In the genomic region with DNA sequence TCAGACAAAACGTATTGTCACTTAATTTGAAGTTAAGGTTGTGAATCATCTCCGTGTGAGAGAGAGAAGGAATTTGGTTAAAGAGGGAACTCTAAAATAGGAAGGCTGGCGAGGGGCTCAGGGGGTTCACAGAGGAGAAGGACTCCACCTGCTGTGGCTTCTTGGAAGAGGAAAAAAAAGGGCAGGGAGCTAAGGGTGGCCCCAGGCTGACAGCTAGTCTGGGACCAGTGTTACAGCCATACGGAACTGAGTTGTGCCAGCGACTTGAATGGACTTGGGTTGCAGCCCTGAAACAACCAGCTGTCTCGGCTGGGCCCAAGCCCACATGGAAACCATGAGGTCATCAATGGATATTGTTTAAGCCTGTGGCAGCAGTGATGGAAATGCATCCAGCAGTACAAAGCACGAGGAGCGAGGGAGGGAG, we compare ENCODE assay signal across 8 mouse cellular contexts. TPM values are rescaled to one million over a fixed set of nuclear protein-coding genes. Genes with fewer than 3 reads are reported as not detected.
A peak's percentile ranks its signal among the peaks of the same experiment; 100 is the strongest.
DNase-seq lines count a peak whose midpoint lies in the region; ATAC-seq and TF ChIP-seq lines count a peak whose summit lies in the region.

No protein-coding gene starts in this region.

- no peaks in the 10 kb centered on the region for H3K27me3 ChIP-seq in forebrain, embryonic 14.5 days (replicated peaks; ENCODE audit: control insufficient read depth, insufficient read depth, low read length)
- H3K27me3 ChIP-seq in hindbrain, embryonic 10.5 days (ENCODE audit: insufficient read depth, poor library complexity, severe bottlenecking): no peaks in the 10 kb centered on the region
- H3K27me3 ChIP-seq in liver, embryonic 12.5 days (replicated peaks): no peaks in the 10 kb centered on the region
- no peaks in the 10 kb centered on the region for H3K27me3 ChIP-seq in myocyte (ENCODE audit: control insufficient read depth, insufficient read depth, insufficient read length)

- no peak for TF ChIP-seq POLR2A in bone marrow, adult 2 months (IDR thresholded peaks at IDR 0.05; ENCODE audit: borderline replicate concordance, control insufficient read depth, low read depth, low read length)
- peak; percentile 73 for TF ChIP-seq POLR2A in myocyte (IDR thresholded peaks at IDR 0.05; ENCODE audit: insufficient read length, low read depth)

- peak overlapping the region; percentile 60 for H3K4me2 ChIP-seq in forebrain, embryonic 14.5 days (ENCODE audit: low read length)
- H3K4me2 ChIP-seq in liver, embryonic 12.5 days: peak overlapping the region; percentile 83
- peak overlapping the region; percentile 74 for H3K4me2 ChIP-seq in myocyte (ENCODE audit: low read depth)

- WGBS in bone marrow, adult 2 months: 11% methylated on average over 8 of the region's 8 CpGs
- 2% methylated on average over 8 of the region's 8 CpGs for WGBS in forebrain, embryonic 14.5 days
- 17% methylated on average over 8 of the region's 8 CpGs for WGBS in hindbrain, embryonic 10.5 days
- WGBS in liver, embryonic 12.5 days (ENCODE audit: insufficient replicate concordance): 15% methylated on average over 8 of the region's 8 CpGs

- H3K36me3 ChIP-seq in forebrain, embryonic 14.5 days (ENCODE audit: control insufficient read depth, insufficient read depth, low read length): peaks cover 5% of the 10 kb centered on the region
- H3K36me3 ChIP-seq in hindbrain, embryonic 10.5 days: peaks cover 42% of the 10 kb centered on the region
- peaks cover 37% of the 10 kb centered on the region for H3K36me3 ChIP-seq in liver, embryonic 12.5 days
- peaks cover 5% of the 10 kb centered on the region for H3K36me3 ChIP-seq in myocyte (ENCODE audit: control insufficient read depth, insufficient read depth)

- peaks cover 8% of the 10 kb centered on the region for H3K4me1 ChIP-seq in bone marrow, adult 2 months (ENCODE audit: control insufficient read depth, insufficient read depth, low read length)
- peaks cover 22% of the 10 kb centered on the region for H3K4me1 ChIP-seq in forebrain, embryonic 14.5 days (ENCODE audit: control insufficient read depth, insufficient read depth, low read length)
- H3K4me1 ChIP-seq in hindbrain, embryonic 10.5 days (replicated peaks): peaks cover 26% of the 10 kb centered on the region
- H3K4me1 ChIP-seq in liver, embryonic 12.5 days: peaks cover 53% of the 10 kb centered on the region

- peak overlapping the region; percentile 24 for H3K27ac ChIP-seq in bone marrow, adult 2 months (ENCODE audit: control insufficient read depth, insufficient read depth, low read depth, low read length, poor library complexity)
- peak overlapping the region; percentile 82; the same call in 1 of the 2 replicates for H3K27ac ChIP-seq in forebrain, embryonic 14.5 days (ENCODE audit: low read depth, low read length)
- H3K27ac ChIP-seq in hindbrain, embryonic 10.5 days: peak overlapping the region; percentile 93
- peak overlapping the region; percentile 96 for H3K27ac ChIP-seq in liver, embryonic 12.5 days

- no peaks in the 10 kb centered on the region for H3K9me3 ChIP-seq in forebrain, embryonic 14.5 days (replicated peaks; ENCODE audit: control insufficient read depth, low read length)
- H3K9me3 ChIP-seq in hindbrain, embryonic 10.5 days: no peaks in the 10 kb centered on the region
- H3K9me3 ChIP-seq in liver, embryonic 12.5 days (replicated peaks): no peaks in the 10 kb centered on the region

- no peak for TF ChIP-seq CTCF in bone marrow, adult 2 months (IDR thresholded peaks at IDR 0.05; ENCODE audit: control insufficient read depth, insufficient read depth, low read length)

- H3ac ChIP-seq in myocyte (ENCODE audit: control insufficient read depth, insufficient read length): peak overlapping the region; percentile 60

- peaks cover 47% of the 10 kb centered on the region for H3K79me2 ChIP-seq in myocyte (ENCODE audit: control insufficient read depth, insufficient read depth)

- DNase-seq in frontal cortex, postnatal 25 days (ENCODE audit: low spot score in 2 of 2): no peak
- peak; percentile 87 for DNase-seq in forebrain, embryonic 14.5 days (ENCODE audit: low spot score)
- peak; percentile 14 for DNase-seq in hindbrain, embryonic 10.5 days (ENCODE audit: low spot score)
- no peak for DNase-seq in thymus, postnatal 10 days (ENCODE audit: low spot score in 2 of 2)

- peak overlapping the region; percentile 60 for H3K4me3 ChIP-seq in bone marrow, adult 2 months (replicated peaks; ENCODE audit: control insufficient read depth, low read depth, low read length)
- peak overlapping the region; percentile 89 for H3K4me3 ChIP-seq in forebrain, embryonic 14.5 days (ENCODE audit: low read depth, low read length)
- H3K4me3 ChIP-seq in hindbrain, embryonic 10.5 days: peak overlapping the region; percentile 76
- peak overlapping the region; percentile 97 for H3K4me3 ChIP-seq in liver, embryonic 12.5 days
- H3K4me3 ChIP-seq in myocyte: peak overlapping the region; percentile 83

- peak overlapping the region; percentile 97 for H3K9ac ChIP-seq in forebrain, embryonic 14.5 days (ENCODE audit: low read length)
- peak overlapping the region; percentile 99 for H3K9ac ChIP-seq in liver, embryonic 12.5 days

- ATAC-seq in frontal cortex, adult (ENCODE audit: low TSS enrichment): peak; percentile 8; the same call in 1 of the 2 replicates
- peak; percentile 71 for ATAC-seq in forebrain, embryonic 14.5 days
- ATAC-seq in liver, embryonic 12.5 days: no peak

TF ChIP-seq in myocyte, 11 proteins besides CTCF, POLR2A, EP300 and RAD21:
- TF ChIP-seq MYOG (IDR thresholded peaks at IDR 0.05; ENCODE audit: control insufficient read depth in 1 of 3, insufficient read depth in 1 of 3, insufficient read length in 2 of 3, low read depth in 2 of 3) (peak; percentile 62 to 92 (median 78)), MAX (IDR thresholded peaks at IDR 0.05; ENCODE audit: low read depth) (peak; percentile 58), TCF3 (IDR thresholded peaks at IDR 0.05; ENCODE audit: insufficient read length, low read depth) (peak; percentile 7), REST (IDR thresholded peaks at IDR 0.05; ENCODE audit: insufficient read depth, insufficient read length) (no peak), POLR2AphosphoS2 (IDR thresholded peaks at IDR 0.05; ENCODE audit: insufficient read length, low read depth) (peak; percentile 82), TCF12 (IDR thresholded peaks at IDR 0.05; ENCODE audit: insufficient read depth, poor library complexity, severe bottlenecking) (peak; percentile 44), MYOD1 (IDR thresholded peaks at IDR 0.05; ENCODE audit: control insufficient read depth in 1 of 3, insufficient read length in 2 of 3, low read depth in 2 of 3) (peak; percentile 58 to 89 (median 79)), SRF (IDR thresholded peaks at IDR 0.05; ENCODE audit: control insufficient read depth, insufficient read length, low read depth) (no peak)

RNA-seq across cellular contexts. Expression of gene Ube2g2, which starts 1.0 kb away (rescaled TPM):
- 21.5 and 35.5 TPM in 2 replicates for polyA plus RNA-seq in bone marrow, adult 2 months (2011; ENCODE audit: insufficient read depth, insufficient read length, low replicate concordance, missing spikeins)
- polyA plus RNA-seq in forebrain, embryonic 14.5 days (2014; fragmentation: Nextera tagmentation; extraction: Ambion mirVana): 72.6 and 73.6 TPM in 2 replicates
- polyA plus RNA-seq in hindbrain, embryonic 10.5 days (2016; fragmentation: Nextera tagmentation; extraction: Ambion mirVana): 100 and 103 TPM in 2 replicates
- polyA plus RNA-seq in liver, embryonic 12.5 days (2016; fragmentation: Nextera tagmentation; extraction: Ambion mirVana): 55.7 and 59.9 TPM in 2 replicates
- polyA plus RNA-seq in myocyte (2012; fragmentation: generic; extraction: Trizol): 181 TPM

RNA-seq across cellular contexts. Expression of gene Gm49325, which starts 17.1 kb away (rescaled TPM):
- polyA plus RNA-seq in bone marrow, adult 2 months (2011; ENCODE audit: insufficient read depth, insufficient read length, low replicate concordance, missing spikeins): not detected in 2 replicates
- 1.7 and 16.2 TPM in 2 replicates for polyA plus RNA-seq in forebrain, embryonic 14.5 days (2014; fragmentation: Nextera tagmentation; extraction: Ambion mirVana)
- 4.4 TPM in 1 of 2 replicates, not detected in the other for polyA plus RNA-seq in hindbrain, embryonic 10.5 days (2016; fragmentation: Nextera tagmentation; extraction: Ambion mirVana)
- polyA plus RNA-seq in liver, embryonic 12.5 days (2016; fragmentation: Nextera tagmentation; extraction: Ambion mirVana): 5.1 TPM in 1 of 2 replicates, not detected in the other
- 8.8 TPM for polyA plus RNA-seq in myocyte (2012; fragmentation: generic; extraction: Trizol)

RNA-seq across cellular contexts. Expression of gene Sumo3, which starts 17.2 kb away (rescaled TPM):
- polyA plus RNA-seq in bone marrow, adult 2 months (2011; ENCODE audit: insufficient read depth, insufficient read length, low replicate concordance, missing spikeins): 69.9 and 76.0 TPM in 2 replicates
- polyA plus RNA-seq in forebrain, embryonic 14.5 days (2014; fragmentation: Nextera tagmentation; extraction: Ambion mirVana): 277 and 308 TPM in 2 replicates
- polyA plus RNA-seq in hindbrain, embryonic 10.5 days (2016; fragmentation: Nextera tagmentation; extraction: Ambion mirVana): 336 and 389 TPM in 2 replicates
- 138 and 146 TPM in 2 replicates for polyA plus RNA-seq in liver, embryonic 12.5 days (2016; fragmentation: Nextera tagmentation; extraction: Ambion mirVana)
- polyA plus RNA-seq in myocyte (2012; fragmentation: generic; extraction: Trizol): 127 TPM

RNA-seq across cellular contexts. Expression of gene Pttg1ip, which starts 41.6 kb away (rescaled TPM):
- 38.1 and 67.0 TPM in 2 replicates for polyA plus RNA-seq in bone marrow, adult 2 months (2011; ENCODE audit: insufficient read depth, insufficient read length, low replicate concordance, missing spikeins)
- 74.1 and 85.5 TPM in 2 replicates for polyA plus RNA-seq in forebrain, embryonic 14.5 days (2014; fragmentation: Nextera tagmentation; extraction: Ambion mirVana)
- polyA plus RNA-seq in hindbrain, embryonic 10.5 days (2016; fragmentation: Nextera tagmentation; extraction: Ambion mirVana): 66.6 and 67.2 TPM in 2 replicates
- polyA plus RNA-seq in liver, embryonic 12.5 days (2016; fragmentation: Nextera tagmentation; extraction: Ambion mirVana): 68.8 and 72.8 TPM in 2 replicates
- polyA plus RNA-seq in myocyte (2012; fragmentation: generic; extraction: Trizol): 237 TPM

Comparison
In these comparisons a context has a peak if more than half of its experiments do, and no peak if none do; other contexts are left out.
1. DNase-seq: peak in forebrain, embryonic 14.5 days (single experiment) and hindbrain, embryonic 10.5 days (single experiment); none in frontal cortex, postnatal 25 days (0 of 2) and thymus, postnatal 10 days (0 of 2).
2. H3K27ac ChIP-seq: peak in every context shown above with its lines; median percentile 96 in liver, embryonic 12.5 days; 93 in hindbrain, embryonic 10.5 days; 82 in forebrain, embryonic 14.5 days; 24 in bone marrow, adult 2 months.
3. Peak in every context shown above with its lines, with median percentiles within 50 percentile points of each other: H3K4me3 ChIP-seq and H3K4me2 ChIP-seq.